Mouse (Mus musculus): Measurements from ENCODE around the gene Cdk13.

- TF ChIP-seq CTCF (IDR thresholded peaks at IDR 0.05; ENCODE audit: borderline replicate concordance, insufficient read depth, low read length): no peak
- TF ChIP-seq POLR2A (IDR thresholded peaks at IDR 0.05; ENCODE audit: low read depth, low read length): no peak
These were observed 137.5 kb downstream of the Cdk13 start for GRCm38 (mm10) chr13:17667380-17667779.

Data from embryonic fibroblast, embryonic 13.5 days (primary cell).